Mouse (Mus musculus) spleen, postnatal 10 days (tissue): ENCODE measurements at regions not wholly inside any gene's neighbourhood (a gene's known extent, or its start where the extent isn't known, plus 50 kb on each side); places are given as distances from the start of the nearest gene placed in this dataset.

ENCODE experiments used
- DNase-seq, 2 experiments: peaks; one replicate each; pipeline ENCODE4 v3.0.0; 2021 to 2022; ENCODE audit warnings: low spot score in 2 of 2

GRCm38 (mm10) chr9:61757806-61758205 lies 156.5 kb downstream of the Rplp1 start:
- DNase-seq: no peak

- DNase-seq: no peak
Measured at GRCm38 (mm10) chr9:61756801-61757342, 157.5 kb downstream of the Rplp1 start.

GRCm38 (mm10) chr9:61756224-61756800 lies 158.0 kb downstream of the Rplp1 start:
- DNase-seq: no peak

- no peak for DNase-seq
Measured at GRCm38 (mm10) chr9:61755311-61755710, 159.0 kb downstream of the Rplp1 start.

- DNase-seq: no peak
Measured at GRCm38 (mm10) chr9:61753795-61754194, 160.5 kb downstream of the Rplp1 start.

GRCm38 (mm10) chr9:61749201-61749600 lies 165.1 kb downstream of the Rplp1 start:
- DNase-seq: no peak

- DNase-seq: no peak
Measured at GRCm38 (mm10) chr9:61748416-61748815, 165.9 kb downstream of the Rplp1 start.

GRCm38 (mm10) chr9:61746401-61746800 lies 167.9 kb downstream of the Rplp1 start:
- no peak for DNase-seq

GRCm38 (mm10) chr9:61745301-61745801 lies 169.0 kb downstream of the Rplp1 start:
- no peak for DNase-seq

GRCm38 (mm10) chr9:61733540-61733939 lies 180.8 kb downstream of the Rplp1 start:
- DNase-seq: no peak

GRCm38 (mm10) chr9:61732747-61733146 lies 181.6 kb downstream of the Rplp1 start:
- DNase-seq: no peak

GRCm38 (mm10) chr9:61728115-61728514 lies 186.2 kb downstream of the Rplp1 start:
- DNase-seq: no peak

- no peak for DNase-seq
Measured at GRCm38 (mm10) chr9:61727651-61728050, 186.7 kb downstream of the Rplp1 start.

GRCm38 (mm10) chr9:61724070-61724469 lies 190.3 kb downstream of the Rplp1 start:
- no peak for DNase-seq

- DNase-seq: no peak
Measured at GRCm38 (mm10) chr9:61723021-61723581, 191.2 kb downstream of the Rplp1 start.

GRCm38 (mm10) chr9:61721851-61722250 lies 192.5 kb downstream of the Rplp1 start:
- DNase-seq: no peak

GRCm38 (mm10) chr9:61721071-61721470 lies 193.3 kb downstream of the Rplp1 start:
- no peak for DNase-seq

- DNase-seq: no peak
Measured at GRCm38 (mm10) chr9:61720206-61720605, 194.1 kb downstream of the Rplp1 start.

- no peak for DNase-seq
Measured at GRCm38 (mm10) chr9:61716751-61717150, 197.6 kb downstream of the Rplp1 start.

- DNase-seq: no peak
Measured at GRCm38 (mm10) chr9:61714331-61715035, 199.9 kb downstream of the Rplp1 start.

GRCm38 (mm10) chr9:61713806-61714205 lies 200.5 kb downstream of the Rplp1 start:
- DNase-seq: no peak

- no peak for DNase-seq
Measured at GRCm38 (mm10) chr9:61711296-61711695, 203.0 kb downstream of the Rplp1 start.

- peak in 1 of 2 experiments; percentile 57 for DNase-seq
Measured at GRCm38 (mm10) chr9:61707875-61708274, 206.5 kb downstream of the Rplp1 start.
